Mouse (Mus musculus) liver, postnatal 0 days (tissue): ENCODE measurements at regions not wholly inside any gene's neighbourhood (a gene's known extent, or its start where the extent isn't known, plus 50 kb on each side); places are given as distances from the start of the nearest gene placed in this dataset.

ENCODE experiments used
- ATAC-seq: fragments of 200-750 bp; cut with Nextera tagmentation; 2 replicates; pipeline ENCODE4 v1.8.0; 2017; ENCODE audit warnings: mild to moderate bottlenecking, moderate library complexity
- DNase-seq: peaks from one replicate; pipeline ENCODE4 v3.0.0-alpha.2; 2016
- H3K27ac ChIP-seq: fragments of 300-500 bp; sonication (generic); 2 replicates; pipeline ENCODE4 v1.5.1; 2014; ENCODE audit warnings: antibody characterized with exemption, moderate library complexity, mild to moderate bottlenecking, low read depth
- H3K27me3 ChIP-seq: fragments of 300-500 bp; sonication (generic); 2 replicates; pipeline ENCODE4 v1.6.1; 2014; ENCODE audit warnings: low read length, control low read depth, mixed read lengths; ENCODE audit not compliant: insufficient read depth
- H3K36me3 ChIP-seq: fragments of 300-500 bp; sonication (generic); replicated peaks from 2 replicates; pipeline ENCODE4 v1.6.1; 2014; ENCODE audit warnings: mild to moderate bottlenecking, control low read depth, low read length, moderate library complexity, mixed read lengths; ENCODE audit not compliant: insufficient read depth
- H3K4me1 ChIP-seq: fragments of 300-500 bp; sonication (generic); 2 replicates; pipeline ENCODE4 v1.6.1; 2014; ENCODE audit warnings: antibody characterized with exemption, mild to moderate bottlenecking, control low read depth; ENCODE audit not compliant: insufficient read depth
- H3K4me2 ChIP-seq: fragments of 300-500 bp; sonication (generic); 2 replicates; pipeline ENCODE4 v1.6.1; 2014; ENCODE audit warnings: low read depth, mild to moderate bottlenecking, low read length, moderate library complexity, mixed read lengths
- H3K4me3 ChIP-seq: fragments of 300-500 bp; sonication (generic); 2 replicates; pipeline ENCODE4 v1.5.1; 2014; ENCODE audit warnings: low read depth, low read length
- H3K9ac ChIP-seq: fragments of 300-500 bp; sonication (generic); replicated peaks from 2 replicates; pipeline ENCODE4 v1.6.1; 2014; ENCODE audit warnings: mild to moderate bottlenecking, moderate library complexity
- H3K9me3 ChIP-seq: fragments of 300-500 bp; sonication (generic); 2 replicates; pipeline ENCODE4 v1.6.1; 2016; ENCODE audit warnings: mild to moderate bottlenecking, control low read depth, low read length, mixed read lengths
- CTCF ChIP-seq: sonication (generic); IDR thresholded peaks from 2 replicates; pipeline ENCODE4 v1.5.1; 2016; ENCODE audit warnings: antibody characterized with exemption, low read depth
- EP300 ChIP-seq: IDR thresholded peaks from 2 replicates; pipeline ENCODE4 v1.6.1; 2016; ENCODE audit warnings: antibody characterized with exemption, low read depth, mild to moderate bottlenecking
- WGBS: fragments of 180-500 bp; shearing (Covaris S2); extraction: QIAGEN DNeasy Blood & Tissue Kit; methylation state at CpG from one replicate; pipeline ENCODE4 v1.1.7; 2014; ENCODE audit not compliant: insufficient replicate concordance; 5-methylcytosine and 5-hydroxymethylcytosine counted together

- TF ChIP-seq EP300 (no peak), CTCF (no peak)
- H3K36me3 ChIP-seq = no peaks in the 10 kb centered on the region
- WGBS = 56% methylated on average over 3 of the region's 3 CpGs
- no peak overlapping the region for H3K9ac ChIP-seq
- H3K4me3 ChIP-seq = no peak overlapping the region
- ATAC-seq (no peak), DNase-seq (no peak)
- no peaks in the 10 kb centered on the region for H3K9me3 ChIP-seq
- H3K27ac ChIP-seq = no peak overlapping the region
- H3K4me1 ChIP-seq = no peaks in the 10 kb centered on the region
- no peak overlapping the region for H3K4me2 ChIP-seq
- no peaks in the 10 kb centered on the region for H3K27me3 ChIP-seq
These were observed 230.3 kb upstream of the 4930583I09Rik start for GRCm38 (mm10) chr17:65066135-65066534.

DNA sequence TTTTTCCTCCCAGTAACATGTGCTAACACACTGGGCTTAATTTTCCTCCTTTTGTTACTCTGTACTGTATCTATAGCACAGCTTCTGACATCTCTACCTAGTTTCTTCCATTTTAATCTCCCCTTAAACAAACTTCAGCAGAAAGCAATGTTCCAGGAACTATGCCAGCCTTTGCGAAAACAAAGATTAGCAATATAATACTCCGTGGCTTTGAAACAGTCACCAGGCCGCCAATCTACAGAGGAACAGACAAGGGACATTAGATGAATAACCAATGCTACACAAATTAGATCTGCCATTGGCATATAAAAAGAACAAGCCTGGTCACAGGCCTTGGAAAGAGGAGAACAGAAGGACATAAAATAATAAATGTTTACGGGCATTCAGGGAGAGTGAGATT lies 220.2 kb upstream of the 4930583I09Rik start:
- no peaks in the 10 kb centered on the region for H3K4me1 ChIP-seq
- no peaks in the 10 kb centered on the region for H3K9me3 ChIP-seq
- 75% methylated on average over 4 of the region's 4 CpGs for WGBS
- no peak overlapping the region for H3K27ac ChIP-seq
- TF ChIP-seq EP300 (no peak), CTCF (no peak)
- no peak overlapping the region for H3K4me3 ChIP-seq
- H3K27me3 ChIP-seq = no peaks in the 10 kb centered on the region
- no peak overlapping the region for H3K9ac ChIP-seq
- no peak for ATAC-seq
- no peak overlapping the region for H3K4me2 ChIP-seq
- no peak for DNase-seq
- H3K36me3 ChIP-seq = no peaks in the 10 kb centered on the region

GRCm38 (mm10) chr17:65049860-65050482 lies 214.1 kb upstream of the 4930583I09Rik start:
- no peak for DNase-seq
- no peak for ATAC-seq
- Histone ChIP-seq H3K27ac (no peak overlapping the region), H3K4me3 (no peak overlapping the region), H3K4me2 (no peak overlapping the region), H3K4me1 (no peaks in the 10 kb centered on the region), H3K9me3 (no peaks in the 10 kb centered on the region), H3K27me3 (no peaks in the 10 kb centered on the region), H3K9ac (no peak overlapping the region), H3K36me3 (no peaks in the 10 kb centered on the region)
- no peak for TF ChIP-seq EP300
- TF ChIP-seq CTCF = no peak
- WGBS = 61% methylated on average over 7 of the region's 7 CpGs

DNA sequence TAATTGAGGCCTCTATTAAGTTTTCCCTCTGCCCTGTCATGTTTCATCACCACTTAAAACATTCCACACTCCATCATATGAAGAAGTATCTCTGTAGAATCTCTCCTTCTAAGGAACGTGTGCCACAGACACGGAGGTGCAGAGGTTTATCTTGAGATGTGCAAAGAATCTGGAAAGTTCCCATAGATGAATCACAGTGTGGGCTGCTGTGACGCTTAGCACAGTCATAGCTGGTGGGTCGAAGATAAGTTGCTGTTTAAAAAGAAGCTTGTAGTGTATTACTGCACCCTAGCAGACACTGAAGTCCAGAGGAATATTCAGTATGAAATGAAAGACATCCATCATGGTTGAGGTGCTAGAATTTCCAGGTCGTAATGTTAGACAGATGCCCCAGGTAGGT lies 179.9 kb upstream of the 4930583I09Rik start:
- TF ChIP-seq EP300 (no peak), CTCF (no peak)
- ATAC-seq (no peak), DNase-seq (no peak)
- WGBS = 77% methylated on average over 5 of the region's 5 CpGs
- Histone ChIP-seq H3K4me1 (no peaks in the 10 kb centered on the region), H3K9ac (no peak overlapping the region), H3K9me3 (no peaks in the 10 kb centered on the region), H3K4me3 (no peak overlapping the region), H3K27ac (no peak overlapping the region), H3K4me2 (no peak overlapping the region), H3K27me3 (no peaks in the 10 kb centered on the region), H3K36me3 (no peaks in the 10 kb centered on the region)

- ATAC-seq (no peak), DNase-seq (no peak)
- TF ChIP-seq EP300 (no peak), CTCF (no peak)
- no peak overlapping the region for H3K27ac ChIP-seq
- H3K9me3 ChIP-seq = no peaks in the 10 kb centered on the region
- no peaks in the 10 kb centered on the region for H3K36me3 ChIP-seq
- no peak overlapping the region for H3K4me2 ChIP-seq
- H3K4me1 ChIP-seq = no peaks in the 10 kb centered on the region
- H3K27me3 ChIP-seq = no peaks in the 10 kb centered on the region
- no peak overlapping the region for H3K9ac ChIP-seq
- H3K4me3 ChIP-seq = no peak overlapping the region
These were observed 178.8 kb upstream of the 4930583I09Rik start for GRCm38 (mm10) chr17:65014682-65015081.

- WGBS = 77% methylated on average over 5 of the region's 5 CpGs
These were observed 164.8 kb upstream of the 4930583I09Rik start for GRCm38 (mm10) chr17:65000626-65001135.

More at GRCm38 (mm10) chr17:65000626-65001135, 164.8 kb upstream of the 4930583I09Rik start:
- Histone ChIP-seq H3K27ac (no peak overlapping the region), H3K9me3 (no peaks in the 10 kb centered on the region), H3K4me2 (no peak overlapping the region), H3K27me3 (no peaks in the 10 kb centered on the region), H3K36me3 (no peaks in the 10 kb centered on the region), H3K4me3 (no peak overlapping the region), H3K4me1 (no peaks in the 10 kb centered on the region), H3K9ac (no peak overlapping the region)
- no peak for ATAC-seq
- TF ChIP-seq EP300 = no peak
- no peak for TF ChIP-seq CTCF
- DNase-seq = no peak
